Mouse (Mus musculus): ENCODE measurements around the gene Ankle2. TPM values are rescaled to one million over a fixed set of nuclear protein-coding genes. Genes with fewer than 3 reads are reported as not detected.

The Ankle2 gene
- 7.0 TPM for polyA plus RNA-seq (2017; shearing (Covaris generic))

GRCm38 (mm10) chr5:110230780-110231461 is at the start of gene Ankle2:
TSS of gene Ankle2 (plus strand) at chr5:110231004.

DNA sequence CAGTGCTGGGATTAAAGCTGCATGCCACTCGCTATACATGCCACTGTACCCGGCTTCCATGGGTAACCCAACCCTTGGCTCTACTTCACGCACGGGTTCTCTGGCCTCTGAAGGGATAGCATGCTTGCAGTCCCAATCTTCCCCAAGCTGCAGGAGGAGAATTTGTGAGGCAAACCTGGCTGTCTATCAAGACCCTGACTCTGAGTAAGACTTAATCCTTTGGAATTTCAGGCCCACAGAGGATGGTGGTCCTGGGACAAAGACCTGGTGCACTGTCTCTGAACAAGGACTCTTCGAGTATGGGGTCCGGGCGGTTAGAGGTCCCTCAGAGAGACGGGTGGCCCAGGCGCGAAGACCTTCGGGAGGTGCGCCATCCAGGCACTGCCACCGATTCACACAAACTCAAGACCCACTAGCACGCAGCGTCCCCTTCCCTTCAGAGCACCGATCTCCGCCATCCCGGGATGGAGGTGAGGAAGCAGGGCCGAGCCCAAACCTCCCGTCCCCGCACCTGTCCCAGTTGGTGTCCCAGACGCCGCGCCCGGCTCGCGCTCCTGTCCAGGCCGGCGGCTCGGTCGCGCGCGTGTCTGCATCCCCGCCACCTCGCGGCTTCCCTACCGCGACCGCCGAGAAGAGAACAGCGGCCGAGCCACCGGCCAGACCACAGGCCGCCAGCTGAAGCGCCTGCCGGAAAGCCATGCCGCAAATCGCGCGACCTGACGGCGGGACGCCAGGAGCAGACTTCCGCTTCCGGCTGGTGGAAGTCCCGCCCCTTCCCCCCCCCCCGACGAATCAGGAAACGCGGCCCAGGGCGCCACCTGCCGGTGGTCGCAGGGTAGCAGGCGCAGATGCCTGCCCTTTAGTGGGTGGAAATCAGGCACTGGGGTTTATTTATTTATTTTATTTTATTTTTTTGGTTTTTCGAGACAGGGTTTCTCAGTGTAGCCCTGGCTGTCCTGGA is 38.6 kb downstream of the Ankle2 start, which contains the start of gene Pgam5:
Pgam5 (minus strand) TSS at position 773 of the 961 bp plus-strand sequence.

GRCm38 (mm10) chr5:110285770-110286445 is 55.1 kb downstream of the Ankle2 start, which contains the start of the genes Pxmp2 and Pole:
TSS of gene Pxmp2 (minus strand) at chr5:110286186.
TSS of gene Pole (plus strand) at chr5:110286306.

Other genes with a start within 250 kb of the Ankle2 start
- 35.3 TPM for gene Zfp932, start 234.5 kb upstream of the Ankle2 start, polyA plus RNA-seq (2017; shearing (Covaris generic))
- 15.3 TPM for gene Gm17655, start 158.5 kb upstream of the Ankle2 start, polyA plus RNA-seq (2017; shearing (Covaris generic))
- 3.8 TPM for gene Gm35315, start 136.6 kb upstream of the Ankle2 start, polyA plus RNA-seq (2017; shearing (Covaris generic))
- 3.8 TPM for gene Plcxd1, start 131.0 kb upstream of the Ankle2 start, polyA plus RNA-seq (2017; shearing (Covaris generic))
- gene Gtpbp6, start 122.8 kb upstream of the Ankle2 start, polyA plus RNA-seq (2017; shearing (Covaris generic)), result 37.1 TPM
- 5.8 TPM for gene Zfp605, start 120.9 kb upstream of the Ankle2 start, polyA plus RNA-seq (2017; shearing (Covaris generic))
- gene Chfr, start 95.2 kb upstream of the Ankle2 start, polyA plus RNA-seq (2017; shearing (Covaris generic)), result 98.6 TPM
- gene Golga3, start 54.3 kb upstream of the Ankle2 start, polyA plus RNA-seq (2017; shearing (Covaris generic)), result 47.0 TPM
- 15.2 TPM for gene Pgam5, start 38.9 kb downstream of the Ankle2 start, polyA plus RNA-seq (2017; shearing (Covaris generic))
- gene Pxmp2, start 55.2 kb downstream of the Ankle2 start, polyA plus RNA-seq (2017; shearing (Covaris generic)), result 3.2 TPM
- gene Pole, start 55.3 kb downstream of the Ankle2 start, polyA plus RNA-seq (2017; shearing (Covaris generic)), result 8.8 TPM
- gene P2rx2, start 112.2 kb downstream of the Ankle2 start, polyA plus RNA-seq (2017; shearing (Covaris generic)), result not detected
- gene Lrcol1, start 113.7 kb downstream of the Ankle2 start, polyA plus RNA-seq (2017; shearing (Covaris generic)), result not detected
- gene Fbrsl1, start 217.5 kb downstream of the Ankle2 start, polyA plus RNA-seq (2017; shearing (Covaris generic)), result 1.7 TPM

Measured in CD4-positive, CD25-positive, alpha-beta regulatory T cell, adult 9 weeks (primary cell).